Mouse (Mus musculus) ES-E14 (cell line): ENCODE results near the gene Map4k5. TPM values are rescaled to one million over a fixed set of nuclear protein-coding genes. Genes with fewer than 3 reads are reported as not detected.

Experiments used
- DNase-seq: peaks from one replicate; pipeline ENCODE4 v3.0.0-alpha.2; 2013; ENCODE audit warnings: low read depth, low spot score
- H3K27ac ChIP-seq: 2 replicates; pipeline ENCODE4 v1.5.1; 2012; ENCODE audit warnings: low read depth, mild to moderate bottlenecking, low read length, moderate library complexity, mixed read lengths; ENCODE audit not compliant: poor library complexity, insufficient read depth, severe bottlenecking
- H3K36me3 ChIP-seq: 2 replicates; pipeline ENCODE4 v1.6.1; 2012; ENCODE audit warnings: mild to moderate bottlenecking, low read length, moderate library complexity, mixed read lengths; ENCODE audit not compliant: control insufficient read depth, poor library complexity, insufficient read depth, severe bottlenecking
- H3K4me1 ChIP-seq, 2 experiments: fragments of 150-350 bp in 1 of 2; sonication (generic) in 1 of 2; 2 replicates each; pipeline ENCODE4 v1.6.1; 2012; ENCODE audit warnings: low read length in 2 of 2, mild to moderate bottlenecking in 1 of 2, mixed read lengths in 1 of 2; ENCODE audit not compliant: control insufficient read depth in 2 of 2, insufficient read depth in 2 of 2, poor library complexity in 1 of 2
- H3K4me3 ChIP-seq, 2 experiments: fragments of 150-350 bp in 1 of 2; sonication (generic) in 1 of 2; 2 replicates each; pipeline ENCODE4 v1.5.1; 2012; ENCODE audit warnings: low read length in 2 of 2, low read depth in 1 of 2, mild to moderate bottlenecking in 1 of 2, mixed read lengths in 1 of 2; ENCODE audit not compliant: insufficient read depth in 1 of 2, poor library complexity in 1 of 2, severe bottlenecking in 1 of 2
- H3K9ac ChIP-seq: 2 replicates; pipeline ENCODE4 v1.6.1; 2012; ENCODE audit warnings: low read depth, mild to moderate bottlenecking, low read length, mixed read lengths; ENCODE audit not compliant: poor library complexity, insufficient read depth, severe bottlenecking
- H3K9me3 ChIP-seq: fragments of 150-350 bp; sonication (generic); 2 replicates; pipeline ENCODE4 v1.6.1; 2012; ENCODE audit warnings: low read depth, mild to moderate bottlenecking, low read length; ENCODE audit not compliant: control insufficient read depth, insufficient read depth
- CHD2 ChIP-seq: IDR thresholded peaks from 2 replicates; pipeline ENCODE4 v1.6.1; 2014; ENCODE audit warnings: mild to moderate bottlenecking, low read depth, low read length, inconsistent platforms
- HCFC1 ChIP-seq: IDR thresholded peaks from 2 replicates; pipeline ENCODE4 v1.6.1; 2012; ENCODE audit warnings: low read length, inconsistent platforms, borderline replicate concordance; ENCODE audit not compliant: insufficient read depth
- MAFK ChIP-seq: IDR thresholded peaks from 2 replicates; pipeline ENCODE4 v1.6.1; 2014; ENCODE audit warnings: mild to moderate bottlenecking, low read depth, low read length, inconsistent platforms; ENCODE audit not compliant: insufficient read depth
- ZC3H11A ChIP-seq: IDR thresholded peaks from 2 replicates; pipeline ENCODE4 v1.6.1; 2012; ENCODE audit warnings: low read depth, mild to moderate bottlenecking, inconsistent platforms, low read length, borderline replicate concordance
- ZNF384 ChIP-seq: IDR thresholded peaks from 2 replicates; pipeline ENCODE4 v1.6.1; 2012; ENCODE audit warnings: low read depth, low read length, inconsistent platforms
- in situ Hi-C, 2 experiments: fragments of 600-800 bp; cut with MboI; formaldehyde crosslinking; loops; one replicate each; pipeline ENCODE4 v1.15.1; 2025; ENCODE audit warnings: low sequenced_read_pairs in 2 of 2, inconsistent platforms in 1 of 2; ENCODE audit not compliant: unreplicated experiment in 2 of 2
- total RNA-seq: library from RNA; depleted of rRNA; stranded (reverse); fragments of 300-350 nt; gene quantifications from 2 replicates; pipeline ENCODE4 v1.2.3, GENCODE M21; 2012

Gene Map4k5
- total RNA-seq, 1 experiment, result 29.8 TPM

DNA sequence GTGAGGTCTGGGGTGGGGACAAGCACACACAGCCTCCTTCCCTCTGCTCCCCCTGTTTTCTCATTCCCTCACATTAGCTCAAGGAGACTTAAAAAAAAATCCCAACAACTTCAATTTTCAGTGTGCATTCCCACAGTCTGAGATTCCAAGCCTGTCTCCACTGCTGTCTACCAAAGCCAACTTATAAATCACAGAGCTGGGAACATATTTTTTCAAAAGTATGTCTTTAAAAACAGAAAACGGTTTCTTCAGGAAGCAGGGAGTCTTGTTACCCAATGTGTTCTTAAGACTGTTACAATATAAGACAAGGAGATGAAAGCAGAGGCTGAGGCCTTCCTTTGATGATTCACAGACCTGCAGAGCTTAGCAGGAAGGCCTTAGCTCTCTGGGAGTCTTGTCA, 81.0 kb downstream of the Map4k5 start:
- Histone ChIP-seq H3K4me3 (no peak overlapping the region), H3K36me3 (peaks cover 3% of the 10 kb centered on the region; the same call in 1 of the 2 replicates), H3K9me3 (no peaks in the 10 kb centered on the region), H3K4me1 (peaks cover 0 to 3% of the 10 kb centered on the region in 2 experiments; a peak in 1 of 4 replicates), H3K27ac (no peak overlapping the region), H3K9ac (no peak overlapping the region)
- in situ Hi-C loops, result no loop called here
- TF ChIP-seq HCFC1 (no peak), CHD2 (no peak), MAFK (no peak), ZC3H11A (no peak), ZNF384 (no peak)
- DNase-seq, result no peak

- Histone ChIP-seq H3K9ac (no peak overlapping the region), H3K4me1 (peaks cover 0 to 3% of the 10 kb centered on the region in 2 experiments; a peak in 2 of 4 replicates), H3K9me3 (no peaks in the 10 kb centered on the region), H3K27ac (no peak overlapping the region), H3K36me3 (peaks cover 5% of the 10 kb centered on the region), H3K4me3 (no peak overlapping the region)
- no peak for DNase-seq
- TF ChIP-seq ZNF384, result no peak
- TF ChIP-seq MAFK, result no peak
- no peak for TF ChIP-seq CHD2
- TF ChIP-seq HCFC1, result no peak
- no peak for TF ChIP-seq ZC3H11A
- in situ Hi-C loops, result no loop called here
Observed at GRCm38 (mm10) chr12:69809439-69809838, 83.6 kb downstream of the Map4k5 start.

DNA sequence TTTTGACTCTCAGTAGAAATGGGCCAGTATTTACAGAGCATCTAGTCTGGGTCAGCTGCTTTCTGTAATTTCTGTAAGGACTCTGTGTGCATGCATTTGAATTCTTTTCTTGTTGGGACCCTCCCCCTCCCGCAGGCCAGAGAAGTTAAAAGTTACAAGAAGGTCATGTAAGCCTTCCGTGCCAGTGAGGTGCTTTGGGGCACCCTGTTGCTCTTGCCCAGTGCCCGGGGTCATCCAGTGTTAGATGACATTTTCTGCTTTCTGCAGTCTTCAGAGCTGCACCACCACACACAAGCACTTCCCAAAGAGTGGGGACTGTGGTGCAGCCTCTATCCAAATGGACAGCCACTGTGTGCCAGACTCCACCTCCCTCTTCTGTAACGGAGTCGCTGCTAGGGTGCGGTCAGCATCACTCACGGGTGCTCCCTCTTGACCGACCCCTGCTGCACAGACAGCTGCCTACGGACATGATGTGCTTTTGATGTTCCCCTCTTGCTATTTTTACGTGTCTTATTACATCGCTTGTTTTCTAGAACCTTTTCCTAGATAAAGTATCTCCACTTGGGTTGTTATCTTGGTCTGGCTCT, 85.5 kb downstream of the Map4k5 start:
- DNase-seq, result no peak
- in situ Hi-C loops, result no loop called here
- H3K27ac ChIP-seq, result peak overlapping the region; percentile 3; the same call in 1 of the 2 replicates
- no peak overlapping the region for H3K4me3 ChIP-seq
- no peak overlapping the region for H3K9ac ChIP-seq
- peaks cover 5% of the 10 kb centered on the region for H3K36me3 ChIP-seq
- no peak for TF ChIP-seq MAFK
- TF ChIP-seq ZNF384, result no peak
- no peak for TF ChIP-seq CHD2
- no peak for TF ChIP-seq HCFC1
- TF ChIP-seq ZC3H11A, result no peak
- peaks cover 0 to 3% of the 10 kb centered on the region in 2 experiments; a peak in 2 of 4 replicates for H3K4me1 ChIP-seq
- H3K9me3 ChIP-seq, result no peaks in the 10 kb centered on the region

DNA sequence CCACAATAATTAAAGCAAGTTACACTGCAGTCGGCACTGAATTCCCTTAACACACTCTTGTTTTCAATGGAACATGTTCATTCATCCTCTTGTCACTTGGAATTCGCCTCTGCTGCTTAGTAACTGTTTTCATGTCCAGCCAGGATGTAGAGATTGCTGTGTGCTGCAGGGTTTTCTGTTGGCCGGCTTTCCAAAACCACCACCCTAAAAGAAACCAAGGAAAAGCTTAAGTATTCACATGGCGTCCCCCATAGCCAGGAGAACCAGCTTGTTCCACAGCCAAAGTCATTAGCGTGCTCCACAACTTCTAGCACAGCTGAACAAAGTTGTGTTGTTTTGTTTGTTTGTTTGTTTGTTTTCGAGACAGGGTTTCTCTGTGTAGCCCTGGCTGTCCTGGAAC, 87.9 kb downstream of the Map4k5 start:
- peaks cover 0 to 3% of the 10 kb centered on the region in 2 experiments; a peak in 2 of 4 replicates for H3K4me1 ChIP-seq

More for the DNA sequence above, 87.9 kb downstream of the Map4k5 start:
- no peak overlapping the region for H3K27ac ChIP-seq
- TF ChIP-seq HCFC1 (no peak), ZC3H11A (no peak), MAFK (no peak), CHD2 (no peak), ZNF384 (no peak)
- DNase-seq, result no peak
- H3K9me3 ChIP-seq, result no peaks in the 10 kb centered on the region
- no peak overlapping the region for H3K9ac ChIP-seq
- H3K36me3 ChIP-seq, result peaks cover 5% of the 10 kb centered on the region
- in situ Hi-C loops, result no loop called here
- H3K4me3 ChIP-seq, result no peak overlapping the region
